Mouse (Mus musculus) heart, embryonic 13.5 days (tissue): ENCODE results near the gene Ube2o. TPM values are rescaled to one million over a fixed set of nuclear protein-coding genes. Genes with fewer than 3 reads are reported as not detected.
A peak's percentile ranks its signal among the peaks of the same experiment; 100 is the strongest.

Experiments
- ATAC-seq: fragments of 200-750 bp; cut with Nextera tagmentation; 2 replicates; pipeline ENCODE4 v1.8.0; 2017; ENCODE audit warnings: moderate TSS enrichment; ENCODE audit not compliant: insufficient number of reproducible peaks, low FRiP score, low TSS enrichment; ENCODE audit errors: extremely low read depth
- H3K27ac ChIP-seq: fragments of 300-500 bp; sonication (generic); replicated peaks from 2 replicates; pipeline ENCODE4 v1.5.1; 2015; ENCODE audit warnings: moderate library complexity, mild to moderate bottlenecking, inconsistent platforms
- H3K27me3 ChIP-seq: fragments of 300-500 bp; sonication (generic); replicated peaks from 2 replicates; pipeline ENCODE4 v1.6.1; 2015; ENCODE audit warnings: mild to moderate bottlenecking, inconsistent platforms
- H3K36me3 ChIP-seq: fragments of 300-500 bp; sonication (generic); 2 replicates; pipeline ENCODE4 v1.6.1; 2015; ENCODE audit warnings: mild to moderate bottlenecking, inconsistent platforms
- H3K4me1 ChIP-seq: fragments of 300-500 bp; sonication (generic); 2 replicates; pipeline ENCODE4 v1.6.1; 2015; ENCODE audit warnings: inconsistent platforms
- H3K4me2 ChIP-seq: fragments of 300-500 bp; sonication (generic); 2 replicates; pipeline ENCODE4 v1.6.1; 2015; ENCODE audit warnings: inconsistent platforms, mild to moderate bottlenecking, moderate library complexity
- H3K4me3 ChIP-seq: fragments of 300-500 bp; sonication (generic); 2 replicates; pipeline ENCODE4 v1.5.1; 2015; ENCODE audit warnings: moderate library complexity, mild to moderate bottlenecking, inconsistent platforms
- H3K9ac ChIP-seq: fragments of 300-500 bp; sonication (generic); 2 replicates; pipeline ENCODE4 v1.6.1; 2015; ENCODE audit warnings: inconsistent platforms, mild to moderate bottlenecking, moderate library complexity
- H3K9me3 ChIP-seq: fragments of 300-500 bp; sonication (generic); 2 replicates; pipeline ENCODE4 v1.6.1; 2016; ENCODE audit warnings: inconsistent platforms
- WGBS: fragments of 180-500 bp; shearing (Covaris S2); methylation state at CpG from one replicate; pipeline ENCODE4 v1.1.7; 2015; ENCODE audit warnings: mixed read lengths; 5-methylcytosine and 5-hydroxymethylcytosine counted together
- polyA plus RNA-seq: library from polyadenylated mRNA; unstranded; fragments of >200 nt; fragmentation: Nextera tagmentation; extraction: Ambion mirVana; gene quantifications from 2 replicates; pipeline ENCODE4 v1.2.1, GENCODE M21; 2015

The Ube2o gene
- polyA plus RNA-seq, 1 experiment from 2014 or later = 8.3 TPM

DNA sequence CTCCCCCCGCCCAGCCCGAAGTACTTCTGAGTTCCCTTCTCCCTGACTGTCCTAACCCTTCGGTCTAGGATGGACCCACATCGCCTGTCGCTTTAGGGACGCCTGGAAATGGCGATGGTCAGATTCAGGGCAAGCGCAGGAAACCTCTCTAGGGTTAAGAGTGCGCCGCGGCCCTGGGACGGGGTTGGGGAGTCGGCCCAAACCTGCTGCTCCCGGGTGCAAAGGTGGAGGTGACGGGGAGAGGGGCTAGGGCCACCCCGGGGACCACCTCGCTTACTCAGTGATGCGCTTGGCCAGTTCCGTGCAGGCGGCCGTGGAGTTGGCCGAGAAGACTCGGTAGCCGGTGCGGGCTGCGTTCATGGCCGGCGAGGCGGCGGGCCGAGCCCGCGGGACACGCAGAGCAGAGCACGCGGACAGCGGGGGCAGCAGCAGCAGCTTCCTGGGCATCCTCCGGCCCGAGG, 91.4 kb downstream of the Ube2o start:
- peak overlapping the region; percentile 92 for H3K27ac ChIP-seq
- under 1% methylated on average over 36 of the region's 39 CpGs for WGBS
- no peaks in the 10 kb centered on the region for H3K27me3 ChIP-seq
- peak overlapping the region; percentile 99 for H3K4me3 ChIP-seq
- H3K9ac ChIP-seq = peak overlapping the region; percentile 98
- peaks cover 21% of the 10 kb centered on the region for H3K4me1 ChIP-seq
- H3K9me3 ChIP-seq = 0 out of 2 replicates have a peak, but pooled peaks cover 2% of the 10 kb centered on the region
- H3K4me2 ChIP-seq = peak overlapping the region; percentile 76
- ATAC-seq = no peak; the same call in 1 of the 2 replicates
- peaks cover 39% of the 10 kb centered on the region for H3K36me3 ChIP-seq

DNA sequence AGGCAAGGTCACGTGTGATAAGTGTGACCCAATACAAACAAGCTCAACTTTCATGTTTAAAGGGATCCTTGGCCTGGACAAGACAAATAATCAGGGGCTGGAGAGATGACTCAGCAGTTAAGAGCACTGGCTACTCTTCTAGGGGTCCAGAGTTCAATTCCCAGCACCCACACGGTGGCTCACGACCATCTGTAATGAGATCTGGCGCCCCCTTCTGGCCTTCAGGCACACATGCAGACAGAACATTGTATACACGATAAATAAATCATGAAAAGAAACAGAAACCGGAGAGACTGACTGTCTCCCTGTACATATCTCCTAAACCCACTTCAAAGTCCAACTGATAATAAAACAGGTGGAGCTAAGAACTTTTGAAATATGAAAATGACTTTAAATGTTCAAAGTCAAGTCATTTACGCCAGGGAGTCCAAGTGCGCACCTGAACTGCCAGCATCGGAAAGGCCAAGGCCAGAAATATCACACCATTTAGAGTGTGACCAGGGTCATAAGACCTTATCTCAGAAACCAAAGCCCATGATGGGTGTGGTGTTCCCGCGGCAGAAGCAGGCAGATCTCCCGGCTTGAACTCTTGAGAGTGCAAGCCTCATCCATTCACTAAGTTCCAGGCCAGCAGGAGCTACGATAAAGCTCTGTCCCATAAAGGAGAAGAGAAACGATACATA, 92.4 kb downstream of the Ube2o start:
- H3K9ac ChIP-seq = peak overlapping the region; percentile 98
- H3K9me3 ChIP-seq = 0 out of 2 replicates have a peak, but pooled peaks cover 2% of the 10 kb centered on the region
- H3K4me1 ChIP-seq = peaks cover 16% of the 10 kb centered on the region
- WGBS = 68% methylated on average over 14 of the region's 14 CpGs
- H3K27me3 ChIP-seq = no peaks in the 10 kb centered on the region
- ATAC-seq = no peak
- no peak overlapping the region for H3K27ac ChIP-seq
- H3K36me3 ChIP-seq = peaks cover 48% of the 10 kb centered on the region
- peak overlapping the region; percentile 76 for H3K4me2 ChIP-seq
- peak overlapping the region; percentile 99 for H3K4me3 ChIP-seq

DNA sequence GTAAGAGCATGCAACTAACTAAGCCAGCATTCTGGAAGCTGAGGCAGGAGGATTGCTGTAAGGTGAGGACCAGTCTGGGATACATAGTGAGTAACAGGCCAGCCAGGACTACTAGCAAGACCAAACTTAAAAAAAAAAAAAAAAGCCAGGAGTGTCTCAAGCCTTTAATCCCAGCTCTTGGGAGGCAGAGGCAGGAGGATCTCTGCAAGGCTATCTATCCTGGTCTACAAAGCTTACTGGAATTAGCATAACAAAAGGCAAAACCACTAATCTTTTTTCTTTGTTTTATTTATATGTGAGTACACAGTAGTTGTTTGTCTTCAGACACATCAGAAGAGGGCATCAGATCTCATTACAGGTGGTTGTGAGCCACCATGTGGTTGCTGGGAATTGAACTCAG, 93.0 kb downstream of the Ube2o start:
- H3K4me1 ChIP-seq = peaks cover 16% of the 10 kb centered on the region
- H3K27ac ChIP-seq = no peak overlapping the region
- no peak overlapping the region for H3K4me3 ChIP-seq
- H3K27me3 ChIP-seq = no peaks in the 10 kb centered on the region
- ATAC-seq = no peak
- H3K36me3 ChIP-seq = peaks cover 55% of the 10 kb centered on the region
- H3K4me2 ChIP-seq = no peak overlapping the region
- H3K9ac ChIP-seq = no peak overlapping the region
- H3K9me3 ChIP-seq = 0 out of 2 replicates have a peak, but pooled peaks cover 2% of the 10 kb centered on the region

Other genes starting within 250 kb of the Ube2o start
- 0.09 and 0.14 TPM in 2 replicates for gene Foxj1, start 246.0 kb downstream of the Ube2o start, polyA plus RNA-seq
- gene Rnf157, start 168.4 kb downstream of the Ube2o start, polyA plus RNA-seq = 4.0 and 6.1 TPM in 2 replicates
- 31.0 and 32.3 TPM in 2 replicates for gene Ubald2, start 147.4 kb downstream of the Ube2o start, polyA plus RNA-seq
- gene Qrich2, start 115.2 kb downstream of the Ube2o start, polyA plus RNA-seq = not detected in 2 replicates
- gene Prpsap1, start 87.2 kb downstream of the Ube2o start, polyA plus RNA-seq = 90.2 and 102 TPM in 2 replicates
- gene Sphk1, start 50.5 kb downstream of the Ube2o start, polyA plus RNA-seq = 2.0 and 2.6 TPM in 2 replicates
- gene Aanat, start 5.0 kb upstream of the Ube2o start, polyA plus RNA-seq = not detected in 2 replicates
- 7.2 and 8.0 TPM in 2 replicates for gene Rhbdf2, start 45.6 kb upstream of the Ube2o start, polyA plus RNA-seq
- 0.51 and 0.93 TPM in 2 replicates for gene Prcd, start 72.1 kb upstream of the Ube2o start, polyA plus RNA-seq
- gene Cygb, start 72.9 kb upstream of the Ube2o start, polyA plus RNA-seq = 2.6 TPM in 2 replicates
- not detected in 2 replicates for gene St6galnac1, start 194.1 kb upstream of the Ube2o start, polyA plus RNA-seq
- gene Mxra7, start 246.6 kb upstream of the Ube2o start, polyA plus RNA-seq = 18.4 and 19.3 TPM in 2 replicates